Mouse (Mus musculus): ENCODE measurements around the gene Enho. TPM values are rescaled to one million over a fixed set of nuclear protein-coding genes. Genes with fewer than 3 reads are reported as not detected.

The Enho gene
- polyA plus RNA-seq, 1 experiment from 2014 or later = 111 TPM

DNA sequence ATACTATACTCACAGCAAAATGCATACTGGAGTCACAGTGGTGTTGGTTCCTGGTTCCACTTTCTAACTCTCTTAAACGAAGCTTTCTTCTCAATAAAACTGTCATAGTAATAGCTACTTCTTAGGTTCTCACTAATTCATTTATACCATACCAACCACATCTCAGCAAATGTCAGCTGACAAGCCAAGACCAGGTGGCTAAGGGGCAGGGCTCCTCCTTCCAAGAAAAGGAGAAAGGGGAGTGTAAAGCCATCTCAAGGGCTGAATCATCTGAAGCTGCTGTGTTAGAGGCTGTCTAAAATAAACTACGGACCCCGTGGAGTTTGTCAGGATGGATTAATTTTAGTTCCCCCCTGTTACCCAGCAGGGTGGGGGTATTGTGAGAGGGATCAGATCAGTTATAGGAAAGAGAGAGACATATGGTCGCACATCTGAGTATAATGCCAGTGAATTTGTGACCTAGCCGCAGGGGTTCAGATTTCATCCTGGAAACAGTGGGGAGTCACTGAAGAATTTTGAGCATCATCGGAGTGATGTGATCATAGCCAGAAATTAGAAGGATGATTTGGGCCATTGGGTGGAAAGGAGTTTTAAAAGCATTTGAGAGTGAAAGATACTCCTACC is 1.2 kb upstream of the Enho start:
- Histone ChIP-seq H3K27ac (replicated peaks) (no peak overlapping the region), H3K27me3 (replicated peaks) (no peaks in the 10 kb centered on the region), H3K36me3 (no peaks in the 10 kb centered on the region), H3K4me3 (replicated peaks) (no peak overlapping the region), H3K4me1 (peaks cover 39% of the 10 kb centered on the region), H3K4me2 (no peak overlapping the region), H3K9me3 (replicated peaks) (no peaks in the 10 kb centered on the region), H3K9ac (replicated peaks) (no peak overlapping the region)
- ATAC-seq (ENCODE audit: low FRiP score) = no peak
- 69% methylated on average over 6 of the region's 6 CpGs for WGBS

GRCm38 (mm10) chr4:41639214-41639841 is 796 bp downstream of the Enho start:
- peak overlapping the region; percentile 92 for H3K9ac ChIP-seq (replicated peaks)
- H3K4me2 ChIP-seq = peak overlapping the region; percentile 81
- peak overlapping the region; percentile 92 for H3K27ac ChIP-seq (replicated peaks)
- peak; percentile 42 for ATAC-seq (ENCODE audit: low FRiP score)
- H3K4me1 ChIP-seq = peaks cover 47% of the 10 kb centered on the region
- H3K36me3 ChIP-seq = no peaks in the 10 kb centered on the region
- 5% methylated on average over 10 of the region's 10 CpGs for WGBS
- peak overlapping the region; percentile 73 for H3K4me3 ChIP-seq (replicated peaks)
- H3K9me3 ChIP-seq (replicated peaks) = no peaks in the 10 kb centered on the region
- H3K27me3 ChIP-seq (replicated peaks) = no peaks in the 10 kb centered on the region

DNA sequence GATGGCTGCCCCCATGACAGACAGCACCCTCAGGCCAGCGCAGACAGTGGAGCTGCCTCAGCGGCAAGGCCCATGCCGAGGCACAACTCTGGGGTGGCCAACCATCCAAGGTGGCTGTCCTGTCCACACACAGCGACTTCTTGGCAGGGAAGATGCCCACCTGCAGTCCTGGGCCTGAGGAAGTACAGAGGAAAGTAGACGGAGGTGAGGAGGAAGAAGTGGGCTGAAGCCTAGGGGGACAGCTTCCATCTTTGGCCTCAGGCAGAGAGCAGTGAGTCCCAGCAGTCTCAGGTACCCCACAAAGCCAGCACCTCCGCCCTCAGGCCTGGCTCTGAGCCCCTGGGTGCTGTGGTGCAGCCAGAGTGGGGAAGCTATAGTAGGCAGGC is 1.3 kb downstream of the Enho start:
- ATAC-seq (ENCODE audit: low FRiP score) = no peak
- peak overlapping the region; percentile 81 for H3K4me2 ChIP-seq
- H3K4me3 ChIP-seq (replicated peaks) = peak overlapping the region; percentile 73
- H3K27ac ChIP-seq (replicated peaks) = peak overlapping the region; percentile 92
- 70% methylated on average over 6 of the region's 6 CpGs for WGBS
- H3K36me3 ChIP-seq = no peaks in the 10 kb centered on the region
- H3K27me3 ChIP-seq (replicated peaks) = no peaks in the 10 kb centered on the region
- peak overlapping the region; percentile 92 for H3K9ac ChIP-seq (replicated peaks)
- H3K4me1 ChIP-seq = peaks cover 47% of the 10 kb centered on the region
- no peaks in the 10 kb centered on the region for H3K9me3 ChIP-seq (replicated peaks)

DNA sequence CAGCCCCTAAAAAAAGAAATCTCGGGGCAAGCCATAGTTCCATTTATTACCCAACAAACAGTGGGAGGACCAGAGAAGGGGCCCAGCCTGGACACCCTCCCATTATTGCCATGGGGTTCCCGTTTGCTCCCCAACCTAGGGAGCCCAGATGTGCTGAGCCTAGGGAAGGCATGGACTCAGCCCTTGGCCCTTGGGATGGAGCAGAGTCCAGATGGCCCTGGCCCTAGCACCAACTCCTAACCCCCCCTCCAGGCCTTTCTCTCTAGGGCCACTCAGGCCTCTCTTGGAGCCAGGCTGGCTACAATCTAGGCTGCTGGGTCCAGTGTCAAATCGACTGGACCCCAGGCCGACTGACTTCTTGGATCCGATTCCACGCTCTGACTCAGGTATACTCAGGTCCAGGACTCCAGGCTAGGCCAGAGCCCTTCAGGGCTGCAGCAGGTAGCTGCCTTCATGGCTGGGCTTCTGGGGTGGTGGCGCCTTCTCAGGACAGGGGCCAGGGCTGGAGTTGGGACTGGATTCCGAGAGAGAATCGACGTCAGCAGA is 1.9 kb downstream of the Enho start:
- Histone ChIP-seq H3K4me1 (peaks cover 47% of the 10 kb centered on the region), H3K4me3 (replicated peaks) (peak overlapping the region; percentile 73; the same call in 1 of the 2 replicates), H3K27me3 (replicated peaks) (no peaks in the 10 kb centered on the region), H3K9me3 (replicated peaks) (no peaks in the 10 kb centered on the region), H3K4me2 (peak overlapping the region; percentile 81), H3K9ac (replicated peaks) (peak overlapping the region; percentile 92), H3K27ac (replicated peaks) (no peak overlapping the region), H3K36me3 (no peaks in the 10 kb centered on the region)
- no peak for ATAC-seq (ENCODE audit: low FRiP score)
- WGBS = 87% methylated on average over 10 of the region's 10 CpGs

DNA sequence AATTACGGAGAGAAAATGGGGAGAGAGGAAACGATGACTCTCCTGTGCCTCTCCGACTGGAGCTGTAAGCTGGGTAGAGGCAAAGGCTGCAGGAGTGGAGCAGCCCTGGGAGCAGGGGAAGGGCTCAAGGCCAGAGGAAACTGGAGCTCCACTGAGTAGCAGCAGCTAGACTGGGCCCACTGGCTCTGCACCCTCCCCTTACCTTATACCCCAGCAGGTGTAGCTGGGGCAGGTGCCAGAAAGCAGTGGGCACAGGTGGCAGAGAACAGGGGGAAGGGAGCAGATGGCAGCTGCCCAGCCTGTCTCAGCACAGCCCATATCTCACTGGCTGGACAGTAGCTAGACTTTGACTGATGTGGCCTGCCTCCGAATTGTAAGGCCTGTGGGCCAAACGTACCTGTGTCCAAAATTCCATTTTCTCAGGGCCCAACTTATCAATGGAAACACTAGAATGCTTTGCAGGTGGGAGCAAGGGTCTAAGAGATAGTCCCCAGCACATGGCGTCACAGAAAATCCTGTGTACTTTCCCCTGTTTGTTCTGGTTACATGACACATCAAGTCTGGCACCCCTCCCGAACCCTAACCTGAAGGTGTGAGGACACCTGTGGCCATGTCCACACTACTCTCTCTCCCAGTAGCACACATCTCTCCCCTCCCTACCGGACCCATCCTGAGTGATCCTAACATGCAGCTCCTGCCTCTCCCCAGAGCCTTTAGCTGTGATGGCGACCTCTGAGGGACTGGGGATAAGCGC is 3.1 kb downstream of the Enho start:
- Histone ChIP-seq H3K4me1 (peaks cover 49% of the 10 kb centered on the region), H3K27me3 (replicated peaks) (no peaks in the 10 kb centered on the region), H3K27ac (replicated peaks) (no peak overlapping the region; the same call in 1 of the 2 replicates), H3K9ac (replicated peaks) (0 out of 2 replicates have a peak overlapping the region, but pooled peaks have one; percentile 92), H3K9me3 (replicated peaks) (no peaks in the 10 kb centered on the region), H3K4me3 (replicated peaks) (no peak overlapping the region), H3K36me3 (no peaks in the 10 kb centered on the region), H3K4me2 (peak overlapping the region; percentile 81)
- ATAC-seq (ENCODE audit: low FRiP score) = no peak
- WGBS = 70% methylated on average over 10 of the region's 10 CpGs

GRCm38 (mm10) chr4:41636366-41636765 is 3.8 kb downstream of the Enho start:
- no peak overlapping the region for H3K4me3 ChIP-seq (replicated peaks)
- H3K4me2 ChIP-seq = peak overlapping the region; percentile 17; the same call in 1 of the 2 replicates
- ATAC-seq (ENCODE audit: low FRiP score) = no peak
- H3K27ac ChIP-seq (replicated peaks) = peak overlapping the region; percentile 42
- H3K9me3 ChIP-seq (replicated peaks) = no peaks in the 10 kb centered on the region
- no peak overlapping the region for H3K9ac ChIP-seq (replicated peaks)
- WGBS = 39% methylated on average over 7 of the region's 7 CpGs
- H3K36me3 ChIP-seq = no peaks in the 10 kb centered on the region
- H3K4me1 ChIP-seq = peaks cover 56% of the 10 kb centered on the region
- H3K27me3 ChIP-seq (replicated peaks) = no peaks in the 10 kb centered on the region

GRCm38 (mm10) chr4:41635906-41636305 is 4.2 kb downstream of the Enho start:
- H3K27me3 ChIP-seq (replicated peaks) = no peaks in the 10 kb centered on the region
- 47% methylated on average over 2 of the region's 2 CpGs for WGBS
- H3K4me3 ChIP-seq (replicated peaks) = no peak overlapping the region
- H3K36me3 ChIP-seq = no peaks in the 10 kb centered on the region
- peak overlapping the region; percentile 42; the same call in 1 of the 2 replicates for H3K27ac ChIP-seq (replicated peaks)
- H3K9ac ChIP-seq (replicated peaks) = no peak overlapping the region
- ATAC-seq (ENCODE audit: low FRiP score) = no peak
- no peak overlapping the region for H3K4me2 ChIP-seq
- peaks cover 60% of the 10 kb centered on the region for H3K4me1 ChIP-seq
- H3K9me3 ChIP-seq (replicated peaks) = no peaks in the 10 kb centered on the region

- H3K4me1 ChIP-seq = peaks cover 56% of the 10 kb centered on the region
- no peak overlapping the region for H3K4me3 ChIP-seq (replicated peaks)
- no peak overlapping the region for H3K4me2 ChIP-seq
- no peak for ATAC-seq (ENCODE audit: low FRiP score)
- 75% methylated on average over 8 of the region's 8 CpGs for WGBS
- no peak overlapping the region for H3K9ac ChIP-seq (replicated peaks)
- no peaks in the 10 kb centered on the region for H3K9me3 ChIP-seq (replicated peaks)
- H3K27me3 ChIP-seq (replicated peaks) = no peaks in the 10 kb centered on the region
- H3K27ac ChIP-seq (replicated peaks) = no peak overlapping the region
- H3K36me3 ChIP-seq = no peaks in the 10 kb centered on the region
These were observed 4.9 kb downstream of the Enho start for GRCm38 (mm10) chr4:41635224-41635623.

GRCm38 (mm10) chr4:41634631-41635030 is 5.5 kb downstream of the Enho start:
- Histone ChIP-seq H3K27me3 (replicated peaks) (no peaks in the 10 kb centered on the region), H3K9ac (replicated peaks) (no peak overlapping the region), H3K9me3 (replicated peaks) (no peaks in the 10 kb centered on the region), H3K4me2 (no peak overlapping the region), H3K27ac (replicated peaks) (no peak overlapping the region), H3K36me3 (no peaks in the 10 kb centered on the region), H3K4me1 (peaks cover 62% of the 10 kb centered on the region), H3K4me3 (replicated peaks) (no peak overlapping the region)
- no peak for ATAC-seq (ENCODE audit: low FRiP score)
- 96% methylated on average over 8 of the region's 8 CpGs for WGBS

GRCm38 (mm10) chr4:41633001-41633400 is 7.1 kb downstream of the Enho start:
- no peaks in the 10 kb centered on the region for H3K36me3 ChIP-seq
- 87% methylated on average over 9 of the region's 9 CpGs for WGBS
- no peaks in the 10 kb centered on the region for H3K9me3 ChIP-seq (replicated peaks)
- no peak for ATAC-seq (ENCODE audit: low FRiP score)
- H3K27me3 ChIP-seq (replicated peaks) = no peaks in the 10 kb centered on the region
- no peak overlapping the region for H3K9ac ChIP-seq (replicated peaks)
- H3K27ac ChIP-seq (replicated peaks) = no peak overlapping the region
- no peak overlapping the region for H3K4me2 ChIP-seq
- H3K4me1 ChIP-seq = peaks cover 58% of the 10 kb centered on the region
- no peak overlapping the region for H3K4me3 ChIP-seq (replicated peaks)

DNA sequence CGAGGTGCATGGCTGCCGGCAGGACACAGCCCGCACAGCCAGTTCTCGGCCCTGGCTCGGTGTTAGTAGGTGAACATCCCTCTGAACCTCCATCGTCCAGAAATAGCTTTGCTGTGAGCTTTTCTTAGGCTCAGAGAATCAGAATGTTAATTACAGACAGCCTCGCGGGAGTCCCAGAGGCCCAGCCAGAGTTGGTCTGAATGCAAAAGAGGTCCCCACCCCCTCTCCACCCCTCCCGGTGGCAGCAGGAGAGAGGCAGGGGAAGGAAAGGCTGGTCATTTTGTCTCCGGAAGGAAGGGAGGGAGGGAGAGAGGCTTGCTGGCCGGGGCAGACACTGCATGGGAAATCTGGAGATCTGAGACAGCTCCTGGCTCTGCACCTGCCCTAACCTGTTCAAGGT is 8.7 kb downstream of the Enho start:
- WGBS = 5% methylated on average over 11 of the region's 11 CpGs
- 0 out of 2 replicates have a peak, but pooled peaks have one; percentile 17 for ATAC-seq (ENCODE audit: low FRiP score)
- H3K4me2 ChIP-seq = peak overlapping the region; percentile 28
- no peak overlapping the region for H3K4me3 ChIP-seq (replicated peaks)
- no peaks in the 10 kb centered on the region for H3K36me3 ChIP-seq
- H3K9me3 ChIP-seq (replicated peaks) = no peaks in the 10 kb centered on the region
- peak overlapping the region; percentile 67 for H3K27ac ChIP-seq (replicated peaks)
- H3K4me1 ChIP-seq = peaks cover 49% of the 10 kb centered on the region
- no peak overlapping the region for H3K9ac ChIP-seq (replicated peaks)
- H3K27me3 ChIP-seq (replicated peaks) = no peaks in the 10 kb centered on the region

All from neural tube, embryonic 15.5 days (tissue).